Mouse (Mus musculus) forebrain, embryonic 14.5 days (tissue): ENCODE results near the gene Cyp2f2. TPM values are rescaled to one million over a fixed set of nuclear protein-coding genes. Genes with fewer than 3 reads are reported as not detected.
A peak's percentile ranks its signal among the peaks of the same experiment; 100 is the strongest.

ENCODE experiments used
- ATAC-seq: fragments of 200-750 bp; cut with Nextera tagmentation; 2 replicates; pipeline ENCODE4 v1.8.0; 2017; ENCODE audit warnings: mild to moderate bottlenecking, moderate library complexity
- DNase-seq: peaks from one replicate; pipeline ENCODE4 v3.0.0-alpha.2; 2015; ENCODE audit warnings: low spot score
- H3K27ac ChIP-seq: fragments of 300-500 bp; sonication (generic); 2 replicates; pipeline ENCODE4 v1.5.1; 2014; ENCODE audit warnings: low read depth, mild to moderate bottlenecking, control low read depth, low read length, moderate library complexity
- H3K27me3 ChIP-seq: fragments of 300-500 bp; sonication (generic); replicated peaks from 2 replicates; pipeline ENCODE4 v1.6.1; 2014; ENCODE audit warnings: low read length, control low read depth, mixed read lengths; ENCODE audit not compliant: control insufficient read depth, insufficient read depth
- H3K36me3 ChIP-seq: fragments of 300-500 bp; sonication (generic); 2 replicates; pipeline ENCODE4 v1.6.1; 2014; ENCODE audit warnings: low read length, control low read depth; ENCODE audit not compliant: control insufficient read depth, insufficient read depth
- H3K4me1 ChIP-seq: fragments of 300-500 bp; sonication (generic); 2 replicates; pipeline ENCODE4 v1.6.1; 2014; ENCODE audit warnings: antibody characterized with exemption, low read length, control low read depth; ENCODE audit not compliant: control insufficient read depth, insufficient read depth
- H3K4me2 ChIP-seq: fragments of 300-500 bp; sonication (generic); 2 replicates; pipeline ENCODE4 v1.6.1; 2014; ENCODE audit warnings: mild to moderate bottlenecking, control low read depth, low read length
- H3K4me3 ChIP-seq: fragments of 300-500 bp; sonication (generic); 2 replicates; pipeline ENCODE4 v1.5.1; 2014; ENCODE audit warnings: low read depth, low read length, control low read depth
- H3K9ac ChIP-seq: fragments of 300-500 bp; sonication (generic); 2 replicates; pipeline ENCODE4 v1.6.1; 2014; ENCODE audit warnings: mild to moderate bottlenecking, low read length, control low read depth, moderate library complexity
- H3K9me3 ChIP-seq: fragments of 300-500 bp; sonication (generic); replicated peaks from 2 replicates; pipeline ENCODE4 v1.6.1; 2016; ENCODE audit warnings: low read length, control low read depth, mixed read lengths; ENCODE audit not compliant: control insufficient read depth
- WGBS: fragments of 180-500 bp; shearing (Covaris S2); extraction: QIAGEN DNeasy Blood & Tissue Kit; methylation state at CpG from one replicate; pipeline ENCODE4 v1.1.7; 2014; 5-methylcytosine and 5-hydroxymethylcytosine counted together
- polyA plus RNA-seq: library from polyadenylated mRNA; unstranded; fragments of >200 nt; fragmentation: Nextera tagmentation; extraction: Ambion mirVana; gene quantifications from 2 replicates; pipeline ENCODE4 v1.2.1, GENCODE M21; 2014

Cyp2f2 gene
- polyA plus RNA-seq, 1 experiment from 2014 or later: not detected

- Histone ChIP-seq H3K4me2 (no peak overlapping the region), H3K9ac (no peak overlapping the region), H3K9me3 (no peaks in the 10 kb centered on the region), H3K27ac (no peak overlapping the region), H3K4me1 (no peaks in the 10 kb centered on the region), H3K4me3 (no peak overlapping the region), H3K36me3 (no peaks in the 10 kb centered on the region), H3K27me3 (no peaks in the 10 kb centered on the region)
- ATAC-seq (no peak), DNase-seq (no peak)
- WGBS: 84% methylated on average over 3 of the region's 3 CpGs
These were observed 7.7 kb upstream of the Cyp2f2 start for GRCm38 (mm10) chr7:27111987-27112386.

DNA sequence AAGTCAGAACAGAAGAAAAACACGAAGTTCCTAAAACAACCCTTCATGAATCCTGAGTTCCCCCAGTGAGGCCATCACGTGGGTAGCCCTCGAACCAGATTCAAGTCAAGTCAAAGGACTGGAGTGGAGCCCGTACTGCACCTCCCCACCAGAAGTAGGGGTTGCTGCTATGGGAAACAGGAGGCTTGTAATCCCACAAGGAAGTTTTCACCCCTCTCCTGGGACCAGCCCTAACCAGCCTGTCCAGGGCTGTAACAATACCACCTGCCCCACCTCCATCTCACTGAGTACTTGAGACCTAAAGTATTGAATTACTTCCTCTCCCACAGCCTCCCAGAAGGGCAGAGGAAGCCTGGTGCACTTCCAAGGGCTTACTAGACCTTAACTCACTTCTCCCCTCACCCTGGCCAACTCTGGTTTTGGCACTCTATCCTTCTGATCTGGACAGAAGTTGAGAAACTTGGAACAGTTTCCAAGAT lies 1.6 kb upstream of the Cyp2f2 start:
- no peaks in the 10 kb centered on the region for H3K4me1 ChIP-seq
- 67% methylated on average over 4 of the region's 4 CpGs for WGBS

DNA sequence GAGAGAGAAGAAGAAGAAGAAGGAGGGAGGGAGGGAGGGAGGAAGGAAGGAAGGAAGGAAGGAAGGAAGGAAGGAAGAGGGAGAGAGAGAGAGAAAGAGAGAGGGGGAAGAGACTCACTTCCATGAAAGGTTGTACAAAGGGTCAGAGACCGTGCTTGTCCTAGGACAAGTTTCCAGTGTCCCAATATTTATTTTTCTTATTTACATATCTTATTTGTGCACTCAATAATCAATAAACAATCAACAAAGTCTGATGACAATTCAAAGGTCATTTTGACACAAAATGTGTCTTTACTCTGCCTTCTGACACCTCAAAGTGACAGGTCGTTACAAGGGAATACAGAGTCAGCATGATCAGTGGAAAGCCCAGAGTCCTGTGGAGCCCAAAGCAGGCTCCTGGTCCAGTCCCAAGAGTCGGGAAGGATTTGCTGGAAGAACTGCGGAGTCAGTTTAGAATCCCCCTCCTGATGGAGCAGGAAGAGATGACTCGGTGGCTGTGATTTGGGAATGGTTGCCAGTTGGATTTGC lies 4.7 kb downstream of the Cyp2f2 start:
- Histone ChIP-seq H3K9me3 (no peaks in the 10 kb centered on the region), H3K4me2 (no peak overlapping the region), H3K27me3 (no peaks in the 10 kb centered on the region), H3K27ac (no peak overlapping the region), H3K4me3 (no peak overlapping the region), H3K36me3 (no peaks in the 10 kb centered on the region), H3K9ac (no peak overlapping the region), H3K4me1 (no peaks in the 10 kb centered on the region)
- no peak for DNase-seq
- no peak for ATAC-seq
- WGBS: 85% methylated on average over 5 of the region's 5 CpGs

More for the DNA sequence above, 1.6 kb upstream of the Cyp2f2 start:
- Histone ChIP-seq H3K9ac (no peak overlapping the region), H3K9me3 (no peaks in the 10 kb centered on the region), H3K27me3 (no peaks in the 10 kb centered on the region), H3K4me2 (no peak overlapping the region), H3K36me3 (no peaks in the 10 kb centered on the region), H3K4me3 (no peak overlapping the region), H3K27ac (no peak overlapping the region)
- ATAC-seq (no peak), DNase-seq (no peak)

DNA sequence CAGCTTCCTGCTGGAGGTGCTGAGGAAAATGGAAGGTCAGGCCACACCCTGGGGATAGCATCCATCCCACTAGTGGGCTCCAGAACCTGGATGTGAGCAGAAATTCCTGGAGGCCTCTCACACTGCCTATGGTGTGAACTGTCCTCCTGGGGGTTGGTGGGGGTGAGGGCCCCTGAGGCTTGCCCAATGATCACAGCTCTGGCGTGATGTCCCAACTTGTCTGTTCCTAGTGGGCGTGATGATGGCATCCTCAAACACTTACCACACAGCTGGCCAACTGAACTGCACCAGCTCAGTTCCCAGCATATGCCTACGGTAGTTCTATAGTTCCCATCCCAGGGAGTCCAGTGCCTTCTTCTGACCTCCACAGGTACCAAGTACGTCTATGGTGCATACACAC lies 5.3 kb downstream of the Cyp2f2 start:
- DNase-seq (no peak), ATAC-seq (no peak)
- H3K27me3 ChIP-seq: no peaks in the 10 kb centered on the region
- no peak overlapping the region for H3K4me3 ChIP-seq
- no peak overlapping the region for H3K9ac ChIP-seq
- no peaks in the 10 kb centered on the region for H3K4me1 ChIP-seq
- no peaks in the 10 kb centered on the region for H3K9me3 ChIP-seq
- no peak overlapping the region for H3K4me2 ChIP-seq
- no peaks in the 10 kb centered on the region for H3K36me3 ChIP-seq
- WGBS: 91% methylated on average over 4 of the region's 4 CpGs
- no peak overlapping the region for H3K27ac ChIP-seq

GRCm38 (mm10) chr7:27128162-27128561 lies 8.5 kb downstream of the Cyp2f2 start:
- H3K36me3 ChIP-seq: no peaks in the 10 kb centered on the region
- H3K9ac ChIP-seq: no peak overlapping the region
- H3K4me3 ChIP-seq: no peak overlapping the region
- DNase-seq (peak; percentile 13), ATAC-seq (peak; percentile 50; the same call in 1 of the 2 replicates)
- no peak overlapping the region for H3K4me2 ChIP-seq
- no peaks in the 10 kb centered on the region for H3K9me3 ChIP-seq
- WGBS: 48% methylated on average over 3 of the region's 3 CpGs
- no peak overlapping the region for H3K27ac ChIP-seq
- H3K27me3 ChIP-seq: no peaks in the 10 kb centered on the region
- no peaks in the 10 kb centered on the region for H3K4me1 ChIP-seq

GRCm38 (mm10) chr7:27128946-27129345 lies 9.2 kb downstream of the Cyp2f2 start:
- ATAC-seq (no peak), DNase-seq (no peak)
- no peak overlapping the region for H3K4me2 ChIP-seq
- no peak overlapping the region for H3K4me3 ChIP-seq
- H3K9ac ChIP-seq: no peak overlapping the region
- H3K9me3 ChIP-seq: no peaks in the 10 kb centered on the region
- H3K36me3 ChIP-seq: no peaks in the 10 kb centered on the region
- H3K27ac ChIP-seq: no peak overlapping the region
- WGBS: 93% methylated on average over 13 of the region's 13 CpGs
- H3K27me3 ChIP-seq: no peaks in the 10 kb centered on the region
- no peaks in the 10 kb centered on the region for H3K4me1 ChIP-seq

GRCm38 (mm10) chr7:27129811-27130210 lies 10.1 kb downstream of the Cyp2f2 start:
- ATAC-seq (no peak), DNase-seq (no peak)
- WGBS: 87% methylated on average over 11 of the region's 12 CpGs
- no peak overlapping the region for H3K9ac ChIP-seq
- no peak overlapping the region for H3K27ac ChIP-seq
- H3K9me3 ChIP-seq: no peaks in the 10 kb centered on the region
- H3K27me3 ChIP-seq: no peaks in the 10 kb centered on the region
- no peaks in the 10 kb centered on the region for H3K4me1 ChIP-seq
- H3K4me3 ChIP-seq: no peak overlapping the region
- no peak overlapping the region for H3K4me2 ChIP-seq
- no peaks in the 10 kb centered on the region for H3K36me3 ChIP-seq

DNA sequence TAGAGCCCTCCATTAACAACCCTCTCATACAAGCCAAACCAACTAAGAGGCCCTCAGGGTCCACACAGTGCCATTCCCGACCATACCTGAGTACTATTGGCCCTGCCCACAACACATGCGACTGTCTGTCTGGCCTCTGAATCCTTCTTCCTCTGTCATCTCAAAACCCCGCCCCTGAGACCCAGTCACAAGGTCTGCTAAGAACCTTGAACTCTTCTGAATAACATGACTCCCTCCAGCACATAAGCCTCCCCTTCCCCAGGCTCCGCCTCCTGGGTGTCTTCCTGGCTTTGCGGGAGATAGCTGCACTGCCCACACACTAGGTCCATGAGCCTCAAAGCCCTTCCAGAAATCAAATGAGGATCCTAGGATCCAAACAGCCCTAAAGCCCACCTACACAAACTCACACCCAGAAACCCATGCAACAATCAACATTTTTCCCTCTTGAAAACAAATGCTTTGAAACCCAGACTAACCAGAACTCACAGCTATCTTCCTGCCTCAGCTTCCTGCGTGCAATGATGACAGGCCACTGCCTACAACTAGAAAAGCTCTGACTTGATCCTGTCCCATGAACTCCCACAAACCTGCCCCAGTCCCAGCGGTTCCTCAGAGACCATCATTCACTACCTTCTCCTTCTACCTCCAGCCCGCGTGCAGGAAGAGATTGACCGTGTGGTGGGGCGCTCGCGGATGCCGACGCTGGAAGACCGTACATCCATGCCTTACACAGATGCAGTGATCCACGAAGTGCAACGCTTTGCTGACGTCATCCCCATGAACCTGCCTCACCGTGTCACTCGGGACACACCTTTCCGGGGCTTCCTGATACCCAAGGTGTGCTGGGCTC lies 11.0 kb downstream of the Cyp2f2 start:
- no peak overlapping the region for H3K27ac ChIP-seq
- no peak overlapping the region for H3K4me3 ChIP-seq
- H3K36me3 ChIP-seq: no peaks in the 10 kb centered on the region
- H3K9ac ChIP-seq: no peak overlapping the region
- ATAC-seq (no peak), DNase-seq (no peak)
- no peak overlapping the region for H3K4me2 ChIP-seq
- no peaks in the 10 kb centered on the region for H3K27me3 ChIP-seq
- no peaks in the 10 kb centered on the region for H3K9me3 ChIP-seq
- 89% methylated on average over 22 of the region's 22 CpGs for WGBS
- no peaks in the 10 kb centered on the region for H3K4me1 ChIP-seq

DNA sequence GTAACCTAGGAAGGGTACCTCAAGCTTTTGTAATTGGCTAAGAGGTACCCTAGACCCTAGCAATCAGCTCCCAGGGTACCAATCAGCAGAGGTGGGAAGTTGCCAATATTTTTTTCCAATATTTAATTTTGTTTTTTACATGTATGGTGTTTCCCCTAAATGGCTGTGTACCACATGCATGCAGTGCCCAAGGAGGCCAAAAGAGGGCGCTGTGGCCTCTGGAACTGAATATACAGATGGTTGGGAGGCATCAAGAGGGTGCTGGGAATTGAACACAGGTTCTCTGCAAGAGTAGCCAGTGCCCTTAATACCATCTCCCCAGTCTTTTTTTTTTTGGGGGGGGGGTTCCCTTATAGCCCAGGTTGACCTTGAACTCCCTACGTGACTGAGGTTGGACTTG lies 11.7 kb downstream of the Cyp2f2 start:
- H3K27me3 ChIP-seq: no peaks in the 10 kb centered on the region
- H3K9ac ChIP-seq: no peak overlapping the region
- no peak overlapping the region for H3K4me2 ChIP-seq
- no peaks in the 10 kb centered on the region for H3K9me3 ChIP-seq
- H3K27ac ChIP-seq: no peak overlapping the region
- no peak for ATAC-seq
- no peaks in the 10 kb centered on the region for H3K4me1 ChIP-seq
- no peaks in the 10 kb centered on the region for H3K36me3 ChIP-seq
- 63% methylated on average over 2 of the region's 2 CpGs for WGBS
- H3K4me3 ChIP-seq: no peak overlapping the region
- no peak for DNase-seq
